Mouse (Mus musculus): Measurements from ENCODE around the gene Atp1b3.

GRCm38 (mm10) chr9:96393731-96394235, 29.5 kb upstream of the Atp1b3 start:
- no peak for TF ChIP-seq POLR2A (IDR thresholded peaks at IDR 0.05; ENCODE audit: borderline replicate concordance, control insufficient read depth, low read depth, low read length)
- no peak for TF ChIP-seq CTCF (IDR thresholded peaks at IDR 0.05; ENCODE audit: control insufficient read depth, insufficient read depth, low read length)
